In the genomic region with DNA sequence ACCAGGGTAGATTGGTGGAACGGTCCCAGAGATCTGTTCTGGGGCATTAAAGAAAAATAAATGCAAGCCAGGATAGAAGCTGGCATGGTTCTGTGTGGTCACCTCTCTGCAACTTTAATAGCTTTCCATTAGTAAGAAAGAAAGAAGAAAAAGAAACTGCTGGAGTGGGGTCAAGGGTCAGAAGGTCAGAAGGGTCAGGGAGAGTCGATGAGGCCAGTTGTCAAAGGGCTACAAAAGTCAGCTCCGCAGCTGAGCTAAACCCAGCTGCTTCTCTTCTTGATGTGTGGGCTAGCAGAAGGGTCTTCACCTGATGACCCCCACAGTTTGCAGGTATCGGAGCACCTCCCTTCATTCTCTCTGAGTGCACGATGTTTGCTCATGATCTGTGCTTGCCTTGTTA, we compare ENCODE assay signal across 28 mouse cellular contexts. TPM values are rescaled to one million over a fixed set of nuclear protein-coding genes. Genes with fewer than 3 reads are reported as not detected.
"Had no signal": no experiment of that assay in that cellular context is flagged by ENCODE, and none has a peak within 500 bp of the region (broad histone marks: within the 10 kb centered on the region; RNA-seq: fewer than 3 reads in every experiment).

No protein-coding gene starts in this region.

- ATAC-seq: inflammation-experienced regulatory T-cells, adult 6 months; intestine, embryonic 16.5 days had no signal

- H3K9ac ChIP-seq: heart, embryonic 12.5 days; hindbrain, embryonic 13.5 days; hindbrain, embryonic 15.5 days; kidney, embryonic 15.5 days; limb, embryonic 13.5 days; limb, embryonic 15.5 days had no signal

- H3K4me2 ChIP-seq: heart, embryonic 12.5 days; hindbrain, embryonic 13.5 days; hindbrain, embryonic 15.5 days; kidney, embryonic 15.5 days; limb, embryonic 13.5 days; limb, embryonic 15.5 days; liver, embryonic 11.5 days had no signal

- H3K4me1 ChIP-seq: heart, embryonic 10.5 days; heart, embryonic 12.5 days; hindbrain, embryonic 13.5 days; kidney, embryonic 15.5 days; limb, embryonic 13.5 days; limb, embryonic 15.5 days had no signal

- H3K27me3 ChIP-seq: heart, embryonic 12.5 days; hindbrain, embryonic 13.5 days; hindbrain, embryonic 15.5 days; kidney, embryonic 15.5 days; limb, embryonic 13.5 days; limb, embryonic 15.5 days had no signal

- H3K27ac ChIP-seq: heart, embryonic 10.5 days; hindbrain, embryonic 13.5 days; hindbrain, embryonic 15.5 days; kidney, embryonic 15.5 days; kidney, postnatal 0 days; limb, embryonic 13.5 days; limb, embryonic 15.5 days had no signal

- H3K4me3 ChIP-seq: heart, embryonic 10.5 days; heart, embryonic 12.5 days; hindbrain, embryonic 13.5 days; hindbrain, embryonic 15.5 days; kidney, embryonic 15.5 days; limb, embryonic 13.5 days; limb, embryonic 15.5 days had no signal

- DNase-seq: gastrocnemius, postnatal 14 days; gastrocnemius, postnatal 36 days; heart, adult 11 months; heart, postnatal 10 days; heart, postnatal 4 days; kidney, adult 11 months; kidney, adult 2 months; kidney, adult 9 months; kidney, postnatal 14 days; kidney, postnatal 36 days; layer of hippocampus, adult 9-11 months; layer of hippocampus, postnatal 36 days; left cerebral cortex, postnatal 4 days had no signal

- H3K9me3 ChIP-seq: heart, embryonic 10.5 days; heart, embryonic 12.5 days; hindbrain, embryonic 13.5 days; hindbrain, embryonic 15.5 days; kidney, embryonic 15.5 days; limb, embryonic 13.5 days; limb, embryonic 15.5 days had no signal

- H3K36me3 ChIP-seq: heart, embryonic 10.5 days; heart, embryonic 12.5 days; hindbrain, embryonic 13.5 days; hindbrain, embryonic 15.5 days; kidney, embryonic 15.5 days; limb, embryonic 13.5 days; limb, embryonic 15.5 days had no signal

RNA-seq across cellular contexts. Expression of a gene that starts 59.6 kb away (rescaled TPM):
- total RNA-seq: gastrocnemius, adult 18-20 months; gastrocnemius, adult 8-10 months; gastrocnemius, postnatal 14 days; gastrocnemius, postnatal 36 days; heart, adult 8-10 months; heart, postnatal 10 days; heart, postnatal 25 days; heart, postnatal 4 days had no signal
- polyA plus RNA-seq: inflammation-experienced regulatory T-cells, adult 6 months had no signal
